Mouse (Mus musculus) hindlimb bud, embryonic 11.5 days (tissue): ENCODE results near the gene Apol6.

Source experiments
- DNase-seq: peaks from one replicate; pipeline ENCODE4 v3.0.0-alpha.2; 2012; ENCODE audit warnings: low read depth, low spot score; ENCODE audit errors: extremely low spot score

Apol6 gene

DNA sequence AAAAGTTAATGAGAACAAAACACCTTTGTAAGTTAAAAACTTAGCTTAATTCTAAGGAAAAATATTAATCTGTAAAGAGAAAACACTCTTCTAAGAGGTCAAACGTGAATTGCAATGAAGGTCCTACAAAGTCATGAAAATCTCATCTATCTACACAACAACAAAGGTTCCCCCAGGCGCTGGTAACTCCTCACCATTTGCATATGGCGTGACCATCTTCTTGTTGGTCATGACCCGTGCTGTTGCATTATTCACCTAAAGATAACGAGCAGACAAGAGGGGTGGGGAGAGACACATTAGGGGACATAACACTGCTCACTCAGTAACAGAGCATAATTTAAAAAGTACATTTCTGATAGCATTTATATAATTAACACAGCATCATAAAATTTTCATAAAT, 58.2 kb downstream of the Apol6 start:
- DNase-seq, result no peak

DNA sequence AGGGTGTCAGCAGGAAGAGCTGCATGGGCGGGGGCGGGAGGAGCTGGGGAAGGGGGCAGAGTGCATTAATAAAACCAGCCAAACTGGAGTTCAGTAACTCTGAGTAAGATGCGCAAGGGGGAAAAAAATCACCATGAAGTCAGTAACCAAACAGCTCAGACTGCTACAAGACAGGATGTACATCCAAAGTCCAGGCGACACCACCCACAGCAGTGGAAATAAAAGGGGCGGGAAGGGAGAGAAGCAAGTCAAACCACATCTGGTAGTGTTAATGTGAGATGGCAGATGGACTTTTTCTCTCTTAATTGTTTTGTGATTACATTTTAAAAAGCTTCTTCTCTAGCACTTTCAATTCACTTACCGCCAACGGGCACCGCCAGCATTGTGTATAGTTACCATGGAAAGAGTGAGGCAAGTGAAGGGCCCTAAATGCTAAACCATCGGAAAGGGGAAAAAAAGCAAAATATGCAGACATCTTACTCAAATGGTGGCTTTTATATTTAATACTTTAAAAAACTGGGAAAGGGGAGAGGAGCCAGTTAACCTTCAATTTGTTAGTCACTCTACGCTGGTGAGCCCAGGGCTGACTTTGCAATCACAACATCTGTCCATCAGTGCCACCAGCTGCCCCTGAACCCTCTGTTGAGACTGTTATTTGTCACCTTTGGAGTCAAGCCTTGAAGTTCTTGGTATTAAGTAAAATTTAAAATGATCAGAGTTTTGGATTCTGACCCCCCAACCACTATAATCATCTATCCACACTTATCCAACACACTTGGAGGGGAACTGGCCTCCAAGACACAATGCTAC, 60.0 kb downstream of the Apol6 start:
- DNase-seq, result no peak

DNA sequence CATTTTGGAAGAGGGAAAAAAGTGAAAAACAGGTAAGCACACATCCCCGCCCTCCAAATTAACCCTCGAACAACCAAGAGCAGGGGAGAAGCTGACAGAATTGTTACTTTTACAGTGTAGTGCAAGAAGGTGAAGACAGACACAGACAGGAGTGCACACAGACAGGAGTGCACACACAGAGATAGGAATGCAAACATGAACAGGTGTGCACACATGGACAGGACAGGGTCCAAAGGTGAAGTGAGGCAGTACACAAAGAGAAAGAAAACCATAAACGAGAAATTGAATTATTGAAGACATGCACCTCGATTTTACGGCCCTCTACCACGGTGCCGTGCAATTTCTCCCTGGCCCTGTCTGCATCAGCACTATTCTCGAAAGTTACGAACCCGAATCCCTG, 60.7 kb downstream of the Apol6 start:
- no peak for DNase-seq
